Mouse (Mus musculus): ENCODE results near the gene H2-T23.

GRCm38 (mm10) chr17:36022098-36022497 is 10.6 kb downstream of the H2-T23 start:
- TF ChIP-seq CTCF (IDR thresholded peaks at IDR 0.05; ENCODE audit: low read depth, low read length) (no peak), GATA1 (IDR thresholded peaks at IDR 0.05; ENCODE audit: borderline replicate concordance, low read length) (no peak), POLR2AphosphoS5 (IDR thresholded peaks at IDR 0.05; ENCODE audit: insufficient replicate concordance, low read depth, low read length) (no peak), TAL1 (conservative IDR thresholded peaks at IDR 0.05; ENCODE audit: low read depth, low read length) (no peak), GATA2 (IDR thresholded peaks at IDR 0.05; ENCODE audit: borderline replicate concordance, low read depth, low read length) (no peak)

Data from G1E (cell line).